Comparison of ENCODE assay signal across 7 mouse cellular contexts in the genomic region with DNA sequence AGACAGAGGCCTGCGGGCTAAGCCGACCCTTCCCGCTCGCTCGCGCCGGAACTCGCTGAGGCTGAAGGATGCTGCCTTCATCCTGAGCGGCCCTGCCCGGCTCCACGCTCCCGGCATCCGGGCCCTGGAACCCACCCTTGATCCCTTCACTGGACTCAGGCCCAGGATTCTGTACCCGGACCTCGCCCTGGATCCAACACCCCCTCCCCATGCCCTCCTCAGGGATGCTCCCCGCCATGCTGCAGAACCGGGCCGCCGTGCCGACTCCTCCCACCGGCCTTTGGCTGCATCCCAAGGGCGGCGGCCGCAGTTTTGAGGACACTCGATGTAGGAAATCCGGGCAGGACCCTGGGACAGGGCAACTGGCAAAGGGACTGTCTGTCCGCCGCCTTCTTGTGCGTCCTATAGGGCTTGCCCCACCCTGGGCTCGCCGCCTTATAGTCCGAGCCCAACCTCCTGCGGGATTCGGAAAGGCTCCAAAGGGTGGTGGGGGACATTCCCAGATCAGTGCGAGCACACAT. TPM values are rescaled to one million over a fixed set of nuclear protein-coding genes. Genes with fewer than 3 reads are reported as not detected.
DNase-seq lines count a peak whose midpoint lies in the region; ATAC-seq and TF ChIP-seq lines count a peak whose summit lies in the region.

No protein-coding gene starts in this region.

- H3K36me3 ChIP-seq in E14TG2a.4 (ENCODE audit: insufficient read depth, low read length): peaks cover 38% of the 10 kb centered on the region
- 0 out of 2 replicates have a peak, but pooled peaks cover 4% of the 10 kb centered on the region for H3K36me3 ChIP-seq in embryonic facial prominence, embryonic 10.5 days (replicated peaks)
- no peaks in the 10 kb centered on the region for H3K36me3 ChIP-seq in heart, embryonic 10.5 days
- no peaks in the 10 kb centered on the region for H3K36me3 ChIP-seq in kidney, embryonic 16.5 days (ENCODE audit: insufficient read depth, low read length)

- DNase-seq in ZHBTc4 (ENCODE audit: low read depth, low spot score): peak; percentile 53
- no peak for DNase-seq in embryonic facial prominence, embryonic 10.5 days (ENCODE audit: low spot score)
- no peak for DNase-seq in heart, embryonic 10.5 days (ENCODE audit: low spot score)
- peak; percentile 70 for DNase-seq in lung, adult 2 months
- DNase-seq in right cerebral cortex, postnatal 4 days: peak; percentile 60

- H3K4me1 ChIP-seq in E14TG2a.4 (replicated peaks; ENCODE audit: low read depth, low read length): peaks cover 39% of the 10 kb centered on the region
- H3K4me1 ChIP-seq in embryonic facial prominence, embryonic 10.5 days: peaks cover 25% of the 10 kb centered on the region
- H3K4me1 ChIP-seq in heart, embryonic 10.5 days: peaks cover 25% of the 10 kb centered on the region
- peaks cover 26% of the 10 kb centered on the region for H3K4me1 ChIP-seq in kidney, embryonic 16.5 days (ENCODE audit: insufficient read depth, low read length)
- H3K4me1 ChIP-seq in lung, adult 2 months (ENCODE audit: control insufficient read depth, insufficient read depth, low read length): no peaks in the 10 kb centered on the region; the same call in 1 of the 2 replicates

- peaks cover 41% of the 10 kb centered on the region for H3K27me3 ChIP-seq in E14TG2a.4 (ENCODE audit: insufficient read depth, low read length)
- peaks cover 69% of the 10 kb centered on the region for H3K27me3 ChIP-seq in embryonic facial prominence, embryonic 10.5 days (replicated peaks; ENCODE audit: low read depth, poor library complexity, severe bottlenecking)
- H3K27me3 ChIP-seq in heart, embryonic 10.5 days (ENCODE audit: insufficient read depth, poor library complexity, severe bottlenecking): peaks cover 65% of the 10 kb centered on the region
- no peaks in the 10 kb centered on the region for H3K27me3 ChIP-seq in kidney, embryonic 16.5 days (ENCODE audit: insufficient read depth, low read length)

- peaks cover 2% of the 10 kb centered on the region for H3K9me3 ChIP-seq in E14TG2a.4 (ENCODE audit: low read length)
- no peaks in the 10 kb centered on the region for H3K9me3 ChIP-seq in embryonic facial prominence, embryonic 10.5 days
- H3K9me3 ChIP-seq in heart, embryonic 10.5 days: no peaks in the 10 kb centered on the region
- no peaks in the 10 kb centered on the region for H3K9me3 ChIP-seq in kidney, embryonic 16.5 days (ENCODE audit: low read length)

- H3K9ac ChIP-seq in kidney, embryonic 16.5 days (replicated peaks; ENCODE audit: low read length): peak overlapping the region; percentile 69

- peak overlapping the region; percentile 93 for H3K27ac ChIP-seq in embryonic facial prominence, embryonic 10.5 days (replicated peaks)
- peak overlapping the region; percentile 98 for H3K27ac ChIP-seq in heart, embryonic 10.5 days
- H3K27ac ChIP-seq in kidney, embryonic 16.5 days (ENCODE audit: low read length): peak overlapping the region; percentile 43; the same call in 1 of the 2 replicates

- no peak for TF ChIP-seq CTCF in E14TG2a.4 (conservative IDR thresholded peaks at IDR 0.05; ENCODE audit: low read length)
- no peak for TF ChIP-seq CTCF in lung, adult 2 months (IDR thresholded peaks at IDR 0.05; ENCODE audit: insufficient read depth, low read length)

- no peak for TF ChIP-seq POLR2A in lung, adult 2 months (IDR thresholded peaks at IDR 0.05; ENCODE audit: borderline replicate concordance, extremely low read depth, low read depth, low read length)

- under 1% methylated on average over 35 of the region's 35 CpGs for WGBS in embryonic facial prominence, embryonic 10.5 days
- WGBS in heart, embryonic 10.5 days: 1% methylated on average over 35 of the region's 35 CpGs
- under 1% methylated on average over 26 of the region's 35 CpGs for WGBS in kidney, embryonic 16.5 days
- under 1% methylated on average over 35 of the region's 35 CpGs for WGBS in lung, adult 2 months

- H3K4me2 ChIP-seq in kidney, embryonic 16.5 days (replicated peaks; ENCODE audit: low read depth, low read length): peak overlapping the region; percentile 96

- H3K4me3 ChIP-seq in E14TG2a.4 (replicated peaks; ENCODE audit: low read length): peak overlapping the region; percentile 94
- H3K4me3 ChIP-seq in embryonic facial prominence, embryonic 10.5 days: peak overlapping the region; percentile 76
- H3K4me3 ChIP-seq in heart, embryonic 10.5 days: peak overlapping the region; percentile 88
- H3K4me3 ChIP-seq in kidney, embryonic 16.5 days (ENCODE audit: low read length): peak overlapping the region; percentile 71
- H3K4me3 ChIP-seq in lung, adult 2 months (replicated peaks; ENCODE audit: extremely low read depth, low read depth, low read length): peak overlapping the region; percentile 61

- ATAC-seq in kidney, embryonic 16.5 days (ENCODE audit: low FRiP score, low TSS enrichment): peak; percentile 55

RNA-seq across cellular contexts. Expression of gene Acot7, which starts 0.5 kb away (rescaled TPM):
- 51.8 and 55.5 TPM in 2 replicates for polyA plus RNA-seq in embryonic facial prominence, embryonic 10.5 days (2016; fragmentation: Nextera tagmentation; extraction: Ambion mirVana)
- polyA plus RNA-seq in heart, embryonic 10.5 days (2016; fragmentation: Nextera tagmentation; extraction: Ambion mirVana): 43.7 and 48.9 TPM in 2 replicates
- polyA plus RNA-seq in kidney, embryonic 16.5 days (2015; fragmentation: Nextera tagmentation; extraction: Ambion mirVana): 75.1 and 76.4 TPM in 2 replicates
- 118 and 125 TPM in 2 replicates for polyA plus RNA-seq in lung, adult 2 months (2012; rRNA removed)

RNA-seq across cellular contexts. Expression of gene Hes2, which starts 19.7 kb away (rescaled TPM):
- 0.11 and 1.0 TPM in 2 replicates for polyA plus RNA-seq in embryonic facial prominence, embryonic 10.5 days (2016; fragmentation: Nextera tagmentation; extraction: Ambion mirVana)
- not detected in 2 replicates for polyA plus RNA-seq in heart, embryonic 10.5 days (2016; fragmentation: Nextera tagmentation; extraction: Ambion mirVana)
- polyA plus RNA-seq in kidney, embryonic 16.5 days (2015; fragmentation: Nextera tagmentation; extraction: Ambion mirVana): 0.14 and 0.57 TPM in 2 replicates
- 5.4 and 6.2 TPM in 2 replicates for polyA plus RNA-seq in lung, adult 2 months (2012; rRNA removed)

RNA-seq across cellular contexts. Expression of gene Espn, which starts 26.2 kb away (rescaled TPM):
- 7.5 and 10.3 TPM in 2 replicates for polyA plus RNA-seq in embryonic facial prominence, embryonic 10.5 days (2016; fragmentation: Nextera tagmentation; extraction: Ambion mirVana)
- 1.4 and 4.0 TPM in 2 replicates for polyA plus RNA-seq in heart, embryonic 10.5 days (2016; fragmentation: Nextera tagmentation; extraction: Ambion mirVana)
- 22.2 and 30.6 TPM in 2 replicates for polyA plus RNA-seq in kidney, embryonic 16.5 days (2015; fragmentation: Nextera tagmentation; extraction: Ambion mirVana)
- 9.8 and 16.3 TPM in 2 replicates for polyA plus RNA-seq in lung, adult 2 months (2012; rRNA removed)

Comparison
In these comparisons a context has a peak if more than half of its experiments do, and no peak if none do; other contexts are left out.
1. DNase-seq: peak in ZHBTc4 (single experiment), lung, adult 2 months (single experiment) and right cerebral cortex, postnatal 4 days (single experiment); none in embryonic facial prominence, embryonic 10.5 days (single experiment) and heart, embryonic 10.5 days (single experiment).
2. H3K27ac ChIP-seq: peak in every context shown above with its lines; median percentile 98 in heart, embryonic 10.5 days; 93 in embryonic facial prominence, embryonic 10.5 days; 43 in kidney, embryonic 16.5 days.
3. Peak in every context shown above with its lines, with median percentiles within 50 percentile points of each other: H3K4me3 ChIP-seq.